Mouse (Mus musculus) brain, embryonic 14.5 days (tissue): ENCODE measurements around the gene Inpp5d.

Experiments used
- CTCF ChIP-seq: fragments of 200-500 bp; IDR thresholded peaks from 2 replicates; pipeline ENCODE4 v1.5.1; 2012; ENCODE audit warnings: inconsistent platforms, mild to moderate bottlenecking, moderate library complexity, borderline replicate concordance; ENCODE audit not compliant: insufficient read depth, insufficient read length; ENCODE audit errors: extremely low read depth
- POLR2A ChIP-seq: fragments of 200-500 bp; IDR thresholded peaks from 2 replicates; pipeline ENCODE4 v1.6.1; 2012; ENCODE audit warnings: mild to moderate bottlenecking, inconsistent platforms, borderline replicate concordance; ENCODE audit not compliant: poor library complexity, insufficient read depth, insufficient read length, severe bottlenecking; ENCODE audit errors: extremely low read depth

GRCm38 (mm10) chr1:87605296-87605695, 14.8 kb upstream of the Inpp5d start:
- TF ChIP-seq POLR2A (no peak), CTCF (no peak)
